ENCODE assay signal across 17 mouse cellular contexts in genomic region chr19:40442377-40442776, GRCm38 (mm10).
A peak's percentile ranks its signal among the peaks of the same experiment; 100 is the strongest.
DNase-seq lines count a peak whose midpoint lies in the region; ATAC-seq and TF ChIP-seq lines count a peak whose summit lies in the region.
"Had no signal": no experiment of that assay in that cellular context is flagged by ENCODE, and none has a peak within 500 bp of the region (broad histone marks: within the 10 kb centered on the region; RNA-seq: fewer than 3 reads in every experiment).

No protein-coding gene starts in this region.

- no peak overlapping the region for H3K4me2 ChIP-seq in heart, embryonic 13.5 days
- H3K4me2 ChIP-seq in liver, embryonic 13.5 days = peak overlapping the region; percentile 38
- no peak overlapping the region for H3K4me2 ChIP-seq in hindbrain, embryonic 12.5 days (replicated peaks)
- H3K4me2 ChIP-seq: embryonic facial prominence, embryonic 12.5 days; hindbrain, embryonic 14.5 days had no signal

- TF ChIP-seq CTCF in G1E (IDR thresholded peaks at IDR 0.05; ENCODE audit: low read depth, low read length) = no peak

- no peaks in the 10 kb centered on the region for H3K27me3 ChIP-seq in heart, embryonic 13.5 days (replicated peaks)
- no peaks in the 10 kb centered on the region for H3K27me3 ChIP-seq in G1E (ENCODE audit: insufficient read depth, low read length)
- H3K27me3 ChIP-seq in liver, embryonic 13.5 days = no peaks in the 10 kb centered on the region
- H3K27me3 ChIP-seq in hindbrain, embryonic 12.5 days = no peaks in the 10 kb centered on the region
- H3K27me3 ChIP-seq: embryonic facial prominence, embryonic 12.5 days had no signal

- no peak overlapping the region for H3K9ac ChIP-seq in heart, embryonic 13.5 days
- H3K9ac ChIP-seq in liver, embryonic 13.5 days = no peak overlapping the region
- no peak overlapping the region for H3K9ac ChIP-seq in hindbrain, embryonic 12.5 days
- H3K9ac ChIP-seq: embryonic facial prominence, embryonic 12.5 days; hindbrain, embryonic 14.5 days had no signal

- WGBS in heart, embryonic 13.5 days = 50% methylated on average over 3 of the region's 3 CpGs
- WGBS in liver, embryonic 13.5 days (ENCODE audit: insufficient replicate concordance) = 25% methylated on average over 3 of the region's 3 CpGs
- WGBS in hindbrain, embryonic 12.5 days = 88% methylated on average over 3 of the region's 3 CpGs

- H3K36me3 ChIP-seq in heart, embryonic 13.5 days = peaks cover 35% of the 10 kb centered on the region
- H3K36me3 ChIP-seq in G1E (replicated peaks) = peaks cover 40% of the 10 kb centered on the region
- H3K36me3 ChIP-seq in liver, embryonic 13.5 days = no peaks in the 10 kb centered on the region; the same call in 1 of the 2 replicates
- no peaks in the 10 kb centered on the region; the same call in 1 of the 2 replicates for H3K36me3 ChIP-seq in hindbrain, embryonic 12.5 days
- H3K36me3 ChIP-seq: embryonic facial prominence, embryonic 12.5 days had no signal

- H3K27ac ChIP-seq in heart, embryonic 13.5 days (replicated peaks) = peak overlapping the region; percentile 50; the same call in 1 of the 2 replicates
- H3K27ac ChIP-seq in liver, embryonic 13.5 days = no peak overlapping the region
- H3K27ac ChIP-seq in hindbrain, embryonic 12.5 days = no peak overlapping the region
- H3K27ac ChIP-seq: embryonic facial prominence, embryonic 12.5 days; hindbrain, embryonic 14.5 days; macrophage had no signal

- no peaks in the 10 kb centered on the region for H3K9me3 ChIP-seq in heart, embryonic 13.5 days
- no peaks in the 10 kb centered on the region for H3K9me3 ChIP-seq in G1E (replicated peaks)
- no peaks in the 10 kb centered on the region for H3K9me3 ChIP-seq in liver, embryonic 13.5 days (replicated peaks)
- no peaks in the 10 kb centered on the region for H3K9me3 ChIP-seq in hindbrain, embryonic 12.5 days (replicated peaks)
- H3K9me3 ChIP-seq: embryonic facial prominence, embryonic 12.5 days had no signal

- peaks cover 53% of the 10 kb centered on the region for H3K4me1 ChIP-seq in heart, embryonic 13.5 days
- peaks cover 19% of the 10 kb centered on the region for H3K4me1 ChIP-seq in G1E (ENCODE audit: insufficient read depth, low read depth, low read length)
- peaks cover 34% of the 10 kb centered on the region for H3K4me1 ChIP-seq in liver, embryonic 13.5 days (replicated peaks)
- H3K4me1 ChIP-seq in hindbrain, embryonic 12.5 days = peaks cover 5% of the 10 kb centered on the region

- H3K4me3 ChIP-seq in heart, embryonic 13.5 days = no peak overlapping the region
- peak overlapping the region; percentile 20; the same call in 1 of the 2 replicates for H3K4me3 ChIP-seq in G1E (ENCODE audit: low read depth, low read length)
- H3K4me3 ChIP-seq in liver, embryonic 13.5 days (replicated peaks) = no peak overlapping the region
- H3K4me3 ChIP-seq in hindbrain, embryonic 12.5 days = no peak overlapping the region
- H3K4me3 ChIP-seq: embryonic facial prominence, embryonic 12.5 days had no signal

- DNase-seq in heart, adult 18-20 months = no peak
- DNase-seq in G1E (ENCODE audit: low spot score) = no peak
- DNase-seq in c-Kit-positive CD71-positive TER-119-negative erythroid progenitor cells, embryonic 14.5 days (ENCODE audit: low read depth) = peak; percentile 44
- DNase-seq in liver, embryonic 13.5 days = peak; percentile 43
- no peak for DNase-seq in spleen, postnatal 4 days (ENCODE audit: low spot score in 2 of 2)
- DNase-seq: adrenal gland, adult 2 months; cerebellum, postnatal 25 days; kidney, adult 18-20 months; kidney, postnatal 25 days; lung, adult 2 months; midbrain, embryonic 14.5 days; thymus, postnatal 25 days had no signal

- no peak for ATAC-seq in heart, embryonic 13.5 days (ENCODE audit: extremely low read depth, insufficient number of reproducible peaks, low FRiP score, low TSS enrichment)
- peak; percentile 88 for ATAC-seq in G1E (ENCODE audit: extremely low read depth, insufficient number of reproducible peaks, low FRiP score, poor library complexity, severe bottlenecking)
- peak; percentile 93 for ATAC-seq in liver, embryonic 13.5 days (ENCODE audit: low read depth)
- ATAC-seq in hindbrain, embryonic 12.5 days (ENCODE audit: low FRiP score) = no peak

Comparison
In these comparisons a context has a peak if more than half of its experiments do, and no peak if none do; other contexts are left out.
1. ATAC-seq: peak in G1E (single experiment) and liver, embryonic 13.5 days (single experiment); none in heart, embryonic 13.5 days (single experiment) and hindbrain, embryonic 12.5 days (single experiment).
2. DNase-seq: peak in c-Kit-positive CD71-positive TER-119-negative erythroid progenitor cells, embryonic 14.5 days (single experiment) and liver, embryonic 13.5 days (single experiment); none in heart, adult 18-20 months (0 of 2), G1E (single experiment) and spleen, postnatal 4 days (0 of 2).